Mouse (Mus musculus) neural tube, embryonic 11.5 days (tissue): Measurements from ENCODE around the gene Itpr1. TPM values are rescaled to one million over a fixed set of nuclear protein-coding genes. Genes with fewer than 3 reads are reported as not detected.
"Not testable (repeated sequence)": the region's sequence is repeated elsewhere in the genome, so short reads cannot be mapped to it uniquely, and the experiment has no call there.

Experiments used
- ATAC-seq: fragments of 200-750 bp; cut with Nextera tagmentation; 2 replicates; pipeline ENCODE4 v1.8.0; 2017; ENCODE audit warnings: moderate number of reproducible peaks, mild to moderate bottlenecking, moderate TSS enrichment, moderate library complexity; ENCODE audit not compliant: insufficient read depth, low FRiP score, low TSS enrichment
- DNase-seq: peaks from one replicate; pipeline ENCODE4 v3.0.0-alpha.2; 2015; ENCODE audit warnings: low spot score
- H3K27ac ChIP-seq: fragments of 300-500 bp; sonication (generic); 2 replicates; pipeline ENCODE4 v1.5.1; 2014; ENCODE audit warnings: low read depth, mild to moderate bottlenecking, low read length
- H3K27me3 ChIP-seq: fragments of 300-500 bp; sonication (generic); 2 replicates; pipeline ENCODE4 v1.6.1; 2014; ENCODE audit warnings: mild to moderate bottlenecking, low read length, mixed read lengths; ENCODE audit not compliant: control insufficient read depth, insufficient read depth
- H3K36me3 ChIP-seq: fragments of 300-500 bp; sonication (generic); 2 replicates; pipeline ENCODE4 v1.6.1; 2014; ENCODE audit warnings: mild to moderate bottlenecking, low read length, moderate library complexity, mixed read lengths; ENCODE audit not compliant: control insufficient read depth, insufficient read depth
- H3K4me1 ChIP-seq: fragments of 300-500 bp; sonication (generic); 2 replicates; pipeline ENCODE4 v1.6.1; 2014; ENCODE audit warnings: low read length, mixed read lengths; ENCODE audit not compliant: control insufficient read depth, insufficient read depth
- H3K4me2 ChIP-seq: fragments of 300-500 bp; sonication (generic); 2 replicates; pipeline ENCODE4 v1.6.1; 2014; ENCODE audit warnings: low read depth, mild to moderate bottlenecking, moderate library complexity
- H3K4me3 ChIP-seq: fragments of 300-500 bp; sonication (generic); 2 replicates; pipeline ENCODE4 v1.5.1; 2014; ENCODE audit warnings: low read depth, low read length
- H3K9ac ChIP-seq: fragments of 300-500 bp; sonication (generic); 2 replicates; pipeline ENCODE4 v1.6.1; 2014; ENCODE audit warnings: mild to moderate bottlenecking, low read length
- H3K9me3 ChIP-seq: fragments of 300-500 bp; sonication (generic); 2 replicates; pipeline ENCODE4 v1.6.1; 2016; ENCODE audit warnings: low read length; ENCODE audit not compliant: control insufficient read depth
- WGBS: fragments of 180-500 bp; shearing (Covaris S2); extraction: QIAGEN DNeasy Blood & Tissue Kit; methylation state at CpG from one replicate; pipeline ENCODE4 v1.1.7; 2014; 5-methylcytosine and 5-hydroxymethylcytosine counted together
- polyA plus RNA-seq: library from polyadenylated mRNA; unstranded; fragments of >200 nt; fragmentation: Nextera tagmentation; extraction: Ambion mirVana; gene quantifications from 2 replicates; pipeline ENCODE4 v1.2.1, GENCODE M21; 2014

Itpr1 gene
- polyA plus RNA-seq, 1 experiment from 2014 or later: 8.4 TPM

DNA sequence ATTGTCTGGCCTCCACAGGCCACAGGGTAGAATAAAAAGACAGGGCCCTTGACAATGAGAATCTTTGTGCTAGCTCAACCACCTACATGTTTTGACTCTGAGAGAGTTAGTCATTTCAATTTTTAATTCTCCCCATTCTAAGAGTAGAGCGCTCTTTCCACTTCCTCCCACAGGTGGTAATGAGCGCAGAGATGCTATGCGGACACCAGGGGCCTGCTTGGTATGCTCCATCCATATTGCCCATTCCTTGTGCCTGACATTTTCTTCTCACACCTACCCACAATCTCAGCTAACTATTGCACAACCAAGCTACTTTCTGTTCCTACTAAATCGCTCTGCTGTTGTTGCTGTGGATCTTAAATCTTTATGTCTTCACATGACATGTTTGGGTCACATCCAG is 341.5 kb downstream of the Itpr1 start:
- DNase-seq (no peak), ATAC-seq (no peak)
- 94% methylated on average over 4 of the region's 4 CpGs for WGBS
- Histone ChIP-seq H3K4me1 (no peaks in the 10 kb centered on the region), H3K4me2 (no peak overlapping the region), H3K9ac (no peak overlapping the region), H3K9me3 (no peaks in the 10 kb centered on the region), H3K36me3 (no peaks in the 10 kb centered on the region), H3K27me3 (no peaks in the 10 kb centered on the region), H3K4me3 (no peak overlapping the region), H3K27ac (no peak overlapping the region)

GRCm38 (mm10) chr6:108554878-108555277 is 342.0 kb downstream of the Itpr1 start:
- Histone ChIP-seq H3K27me3 (no peaks in the 10 kb centered on the region), H3K4me1 (no peaks in the 10 kb centered on the region), H3K4me3 (no peak overlapping the region), H3K9ac (no peak overlapping the region), H3K9me3 (no peaks in the 10 kb centered on the region), H3K27ac (no peak overlapping the region), H3K36me3 (no peaks in the 10 kb centered on the region), H3K4me2 (no peak overlapping the region)
- DNase-seq (no peak), ATAC-seq (no peak)
- WGBS: 79% methylated on average over 5 of the region's 5 CpGs

- H3K27me3 ChIP-seq: no peaks in the 10 kb centered on the region
- no peaks in the 10 kb centered on the region for H3K36me3 ChIP-seq
- WGBS: 89% methylated on average over 4 of the region's 4 CpGs
- no peak overlapping the region for H3K9ac ChIP-seq
- ATAC-seq: no peak
- H3K4me2 ChIP-seq: no peak overlapping the region
- no peak overlapping the region for H3K4me3 ChIP-seq
- no peak for DNase-seq
- no peaks in the 10 kb centered on the region for H3K4me1 ChIP-seq
- H3K9me3 ChIP-seq: no peaks in the 10 kb centered on the region
- H3K27ac ChIP-seq: no peak overlapping the region
These were observed 344.9 kb downstream of the Itpr1 start for GRCm38 (mm10) chr6:108557576-108558322.

GRCm38 (mm10) chr6:108559226-108559625 is 346.3 kb downstream of the Itpr1 start:
- not testable (repeated sequence) for H3K36me3 ChIP-seq, ATAC-seq
- 84% methylated on average over 4 of the region's 4 CpGs for WGBS

GRCm38 (mm10) chr6:108562971-108563370 is 350.1 kb downstream of the Itpr1 start:
- no peaks in the 10 kb centered on the region for H3K27me3 ChIP-seq
- no peaks in the 10 kb centered on the region for H3K36me3 ChIP-seq
- no peak for ATAC-seq
- no peak overlapping the region for H3K9ac ChIP-seq
- H3K4me2 ChIP-seq: no peak overlapping the region
- H3K4me3 ChIP-seq: no peak overlapping the region
- no peaks in the 10 kb centered on the region for H3K9me3 ChIP-seq
- no peak overlapping the region for H3K27ac ChIP-seq
- no peak for DNase-seq
- no peaks in the 10 kb centered on the region for H3K4me1 ChIP-seq
- WGBS: 90% methylated on average over 2 of the region's 2 CpGs

More at GRCm38 (mm10) chr6:108559226-108559625, 346.3 kb downstream of the Itpr1 start:
- not testable (repeated sequence) for H3K4me2 ChIP-seq, DNase-seq, H3K9me3 ChIP-seq, H3K27ac ChIP-seq, H3K27me3 ChIP-seq, H3K4me3 ChIP-seq, H3K9ac ChIP-seq, H3K4me1 ChIP-seq

- not testable (repeated sequence) for H3K27ac ChIP-seq, H3K36me3 ChIP-seq, H3K9ac ChIP-seq, H3K27me3 ChIP-seq, H3K9me3 ChIP-seq, ATAC-seq, DNase-seq, H3K4me3 ChIP-seq, H3K4me2 ChIP-seq, H3K4me1 ChIP-seq
- WGBS: 86% methylated on average over 18 of the region's 18 CpGs
These were observed 352.6 kb downstream of the Itpr1 start for GRCm38 (mm10) chr6:108565447-108565846.

DNA sequence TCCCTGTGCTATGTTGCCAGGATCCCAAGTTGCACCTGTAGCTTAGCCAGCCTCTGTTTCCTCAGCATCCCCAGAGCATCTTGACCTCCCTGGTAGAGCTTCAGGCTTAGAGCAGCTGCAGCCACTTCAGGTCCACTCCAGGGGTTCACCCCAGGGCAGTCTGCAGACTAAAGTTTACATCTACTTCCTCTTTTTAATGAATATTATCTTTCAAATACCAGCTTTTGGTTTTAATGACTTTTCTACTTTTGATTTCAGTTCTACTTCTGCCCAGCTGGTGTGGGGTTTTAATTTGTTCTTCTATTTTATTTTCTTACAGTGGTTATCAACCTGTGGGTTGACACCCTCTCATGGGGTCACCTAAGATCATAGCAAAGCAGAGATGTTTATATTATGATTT is 353.7 kb downstream of the Itpr1 start:
- Histone ChIP-seq H3K4me1 (peaks cover 17% of the 10 kb centered on the region), H3K9ac (no peak overlapping the region), H3K27ac (no peak overlapping the region), H3K27me3 (no peaks in the 10 kb centered on the region), H3K4me2 (no peak overlapping the region), H3K36me3 (no peaks in the 10 kb centered on the region), H3K4me3 (no peak overlapping the region), H3K9me3 (no peaks in the 10 kb centered on the region)
- ATAC-seq: no peak
- DNase-seq: no peak

GRCm38 (mm10) chr6:108569460-108570187 is 356.7 kb downstream of the Itpr1 start:
- DNase-seq (peak; percentile 34), ATAC-seq (no peak)
- Histone ChIP-seq H3K9ac (no peak overlapping the region), H3K27ac (no peak overlapping the region), H3K4me1 (peaks cover 17% of the 10 kb centered on the region), H3K36me3 (no peaks in the 10 kb centered on the region), H3K4me3 (no peak overlapping the region), H3K9me3 (no peaks in the 10 kb centered on the region), H3K27me3 (no peaks in the 10 kb centered on the region), H3K4me2 (no peak overlapping the region)
- WGBS: 48% methylated on average over 7 of the region's 7 CpGs
